Mouse (Mus musculus) ES-E14 (cell line): ENCODE measurements at regions not wholly inside any gene's neighbourhood (a gene's known extent, or its start where the extent isn't known, plus 50 kb on each side); places are given as distances from the start of the nearest gene placed in this dataset.

Experiments used
- DNase-seq: peaks from one replicate; pipeline ENCODE4 v3.0.0-alpha.2; 2013; ENCODE audit warnings: low read depth, low spot score
- H3K27ac ChIP-seq: 2 replicates; pipeline ENCODE4 v1.5.1; 2012; ENCODE audit warnings: low read depth, mild to moderate bottlenecking, low read length, moderate library complexity, mixed read lengths; ENCODE audit not compliant: poor library complexity, insufficient read depth, severe bottlenecking
- H3K36me3 ChIP-seq: 2 replicates; pipeline ENCODE4 v1.6.1; 2012; ENCODE audit warnings: mild to moderate bottlenecking, low read length, moderate library complexity, mixed read lengths; ENCODE audit not compliant: control insufficient read depth, poor library complexity, insufficient read depth, severe bottlenecking
- H3K4me1 ChIP-seq, 2 experiments: fragments of 150-350 bp in 1 of 2; sonication (generic) in 1 of 2; 2 replicates each; pipeline ENCODE4 v1.6.1; 2012; ENCODE audit warnings: low read length in 2 of 2, mild to moderate bottlenecking in 1 of 2, mixed read lengths in 1 of 2; ENCODE audit not compliant: control insufficient read depth in 2 of 2, insufficient read depth in 2 of 2, poor library complexity in 1 of 2
- H3K4me3 ChIP-seq, 2 experiments: fragments of 150-350 bp in 1 of 2; sonication (generic) in 1 of 2; 2 replicates each; pipeline ENCODE4 v1.5.1; 2012; ENCODE audit warnings: low read length in 2 of 2, low read depth in 1 of 2, mild to moderate bottlenecking in 1 of 2, mixed read lengths in 1 of 2; ENCODE audit not compliant: insufficient read depth in 1 of 2, poor library complexity in 1 of 2, severe bottlenecking in 1 of 2
- H3K9ac ChIP-seq: 2 replicates; pipeline ENCODE4 v1.6.1; 2012; ENCODE audit warnings: low read depth, mild to moderate bottlenecking, low read length, mixed read lengths; ENCODE audit not compliant: poor library complexity, insufficient read depth, severe bottlenecking
- H3K9me3 ChIP-seq: fragments of 150-350 bp; sonication (generic); 2 replicates; pipeline ENCODE4 v1.6.1; 2012; ENCODE audit warnings: low read depth, mild to moderate bottlenecking, low read length; ENCODE audit not compliant: control insufficient read depth, insufficient read depth
- CHD2 ChIP-seq: IDR thresholded peaks from 2 replicates; pipeline ENCODE4 v1.6.1; 2014; ENCODE audit warnings: mild to moderate bottlenecking, low read depth, low read length, inconsistent platforms
- HCFC1 ChIP-seq: IDR thresholded peaks from 2 replicates; pipeline ENCODE4 v1.6.1; 2012; ENCODE audit warnings: low read length, inconsistent platforms, borderline replicate concordance; ENCODE audit not compliant: insufficient read depth
- MAFK ChIP-seq: IDR thresholded peaks from 2 replicates; pipeline ENCODE4 v1.6.1; 2014; ENCODE audit warnings: mild to moderate bottlenecking, low read depth, low read length, inconsistent platforms; ENCODE audit not compliant: insufficient read depth
- ZC3H11A ChIP-seq: IDR thresholded peaks from 2 replicates; pipeline ENCODE4 v1.6.1; 2012; ENCODE audit warnings: low read depth, mild to moderate bottlenecking, inconsistent platforms, low read length, borderline replicate concordance
- ZNF384 ChIP-seq: IDR thresholded peaks from 2 replicates; pipeline ENCODE4 v1.6.1; 2012; ENCODE audit warnings: low read depth, low read length, inconsistent platforms
- in situ Hi-C, 2 experiments: fragments of 600-800 bp; cut with MboI; formaldehyde crosslinking; loops; one replicate each; pipeline ENCODE4 v1.15.1; 2025; ENCODE audit warnings: low sequenced_read_pairs in 2 of 2, inconsistent platforms in 1 of 2; ENCODE audit not compliant: unreplicated experiment in 2 of 2

DNA sequence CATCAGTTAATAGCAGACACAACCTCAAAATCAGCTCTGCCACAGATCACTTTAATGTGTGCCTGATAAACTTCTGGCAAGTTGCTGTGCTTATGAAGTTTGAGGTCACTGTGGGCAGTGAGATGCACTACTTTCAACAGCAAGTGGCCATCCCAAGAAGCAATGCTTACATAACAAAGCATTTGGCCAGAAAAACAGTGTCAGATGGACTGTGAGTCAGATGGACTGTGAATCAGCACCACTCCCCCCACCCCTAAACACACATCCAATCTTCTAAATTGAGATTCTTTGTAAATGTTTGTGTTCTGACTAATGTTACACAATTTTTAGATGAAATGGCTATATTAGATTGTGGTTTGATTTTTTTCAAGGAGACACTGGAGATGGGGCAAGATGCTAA is 550.7 kb downstream of the Nxph1 start:
- in situ Hi-C loops, result no loop called here
- H3K36me3 ChIP-seq, result no peaks in the 10 kb centered on the region
- no peaks in the 10 kb centered on the region for H3K4me1 ChIP-seq
- TF ChIP-seq HCFC1 (no peak), ZNF384 (no peak), CHD2 (no peak)
- H3K9ac ChIP-seq, result no peak overlapping the region
- no peaks in the 10 kb centered on the region for H3K9me3 ChIP-seq
- no peak overlapping the region for H3K4me3 ChIP-seq
- no peak overlapping the region for H3K27ac ChIP-seq
- DNase-seq, result no peak

DNA sequence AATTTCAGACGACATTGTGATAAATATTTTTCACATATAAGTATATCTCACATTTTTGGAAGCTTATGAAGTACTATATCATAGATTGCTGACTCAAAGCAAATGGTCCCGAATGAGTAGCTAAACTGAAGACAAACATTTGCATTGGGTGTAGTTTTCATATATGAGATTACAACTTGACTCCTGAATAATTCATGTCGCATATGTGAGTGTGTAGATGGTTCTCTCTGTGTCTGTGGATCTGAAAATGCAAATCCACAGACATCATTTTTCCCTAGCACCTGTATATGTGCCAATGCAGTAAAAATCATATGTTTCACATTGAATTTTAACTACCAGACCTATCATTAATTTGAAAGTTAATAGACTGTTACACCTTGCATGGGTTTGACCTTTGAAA is 586.2 kb downstream of the Nxph1 start:
- Histone ChIP-seq H3K9ac (no peak overlapping the region), H3K27ac (no peak overlapping the region), H3K4me1 (no peaks in the 10 kb centered on the region), H3K4me3 (no peak overlapping the region), H3K36me3 (no peaks in the 10 kb centered on the region), H3K9me3 (no peaks in the 10 kb centered on the region)
- TF ChIP-seq ZC3H11A, result no peak
- no peak for TF ChIP-seq MAFK
- TF ChIP-seq ZNF384, result no peak
- no peak for TF ChIP-seq CHD2
- no peak for TF ChIP-seq HCFC1
- DNase-seq, result no peak
- in situ Hi-C loops, result no loop called here

DNA sequence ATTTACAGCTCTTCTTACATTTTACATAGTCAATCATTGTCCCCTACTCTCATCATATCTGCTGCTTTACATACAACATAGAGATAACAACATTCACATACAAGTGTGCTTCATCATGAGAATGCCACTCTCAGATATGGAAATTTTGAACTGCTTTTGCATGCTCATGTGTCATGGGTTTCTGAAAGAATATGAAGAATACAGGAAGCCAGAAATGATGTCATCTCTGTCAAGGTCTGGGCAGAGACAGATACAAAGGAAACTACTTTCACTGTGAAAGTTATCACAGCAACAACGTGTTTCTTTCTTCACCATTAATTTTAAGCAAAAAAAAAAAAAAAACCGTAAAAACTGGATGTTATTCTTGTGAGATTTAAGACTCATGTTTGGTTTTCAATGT is 590.5 kb downstream of the Nxph1 start:
- in situ Hi-C loops, result no loop called here
- H3K27ac ChIP-seq, result no peak overlapping the region
- H3K9ac ChIP-seq, result no peak overlapping the region
- H3K4me1 ChIP-seq, result no peaks in the 10 kb centered on the region
- H3K4me3 ChIP-seq, result no peak overlapping the region
- DNase-seq, result no peak
- TF ChIP-seq CHD2, result no peak
- no peak for TF ChIP-seq MAFK
- no peak for TF ChIP-seq ZC3H11A
- no peak for TF ChIP-seq ZNF384
- TF ChIP-seq HCFC1, result no peak
- H3K36me3 ChIP-seq, result no peaks in the 10 kb centered on the region
- no peaks in the 10 kb centered on the region for H3K9me3 ChIP-seq

DNA sequence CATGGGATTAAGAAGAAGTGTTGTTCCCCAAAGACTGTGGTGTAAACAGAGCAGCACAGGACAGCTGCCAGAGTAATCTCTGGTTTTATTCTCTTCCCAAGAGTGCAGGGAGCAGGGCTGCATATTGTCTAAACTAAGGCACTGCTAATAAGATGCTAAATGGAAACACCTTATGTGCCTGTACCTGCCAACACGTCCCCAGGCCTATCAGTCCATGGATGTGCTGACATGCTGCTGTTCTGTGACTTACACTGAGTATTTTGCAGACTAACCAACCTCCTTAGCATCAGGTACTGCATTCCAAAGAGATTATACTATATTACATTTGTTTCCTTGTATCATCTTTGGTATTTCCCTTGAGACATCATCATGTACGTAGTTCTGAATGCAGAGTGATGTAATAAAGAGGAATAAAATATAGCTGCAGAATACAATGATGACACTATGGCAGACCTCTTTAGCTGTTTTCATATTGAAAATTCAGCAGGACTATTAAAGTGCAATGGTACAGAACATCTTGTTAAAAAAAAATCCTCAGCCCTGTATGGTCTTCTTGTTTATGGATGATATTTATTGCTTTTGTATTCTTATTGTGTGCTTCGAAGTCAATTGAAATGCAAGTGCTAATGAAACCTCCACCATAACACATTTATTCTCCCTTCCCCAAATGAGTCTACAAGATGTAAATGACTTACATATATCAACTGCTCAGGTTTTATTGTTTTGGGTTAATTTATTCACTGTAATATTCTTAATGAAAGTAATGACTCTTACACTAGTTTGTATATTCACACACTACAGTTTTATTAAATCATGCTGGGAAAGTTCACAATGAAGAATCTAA is 602.1 kb downstream of the Nxph1 start:
- no peak for DNase-seq
- no peak overlapping the region for H3K27ac ChIP-seq
- H3K9me3 ChIP-seq, result no peaks in the 10 kb centered on the region
- H3K36me3 ChIP-seq, result no peaks in the 10 kb centered on the region
- no peak for TF ChIP-seq HCFC1
- TF ChIP-seq ZNF384, result no peak
- TF ChIP-seq MAFK, result no peak
- TF ChIP-seq CHD2, result no peak
- no peak for TF ChIP-seq ZC3H11A
- no peaks in the 10 kb centered on the region for H3K4me1 ChIP-seq
- no peak overlapping the region for H3K4me3 ChIP-seq
- no peak overlapping the region for H3K9ac ChIP-seq
- in situ Hi-C loops, result no loop called here
